Mouse (Mus musculus): ENCODE measurements around the gene Srprb.
"Not testable (repeated sequence)": the region's sequence is repeated elsewhere in the genome, so short reads cannot be mapped to it uniquely, and the experiment has no call there.

Gene Srprb

GRCm38 (mm10) chr9:103208802-103209423, 7.0 kb upstream of the Srprb start:
- no peak for DNase-seq

DNA sequence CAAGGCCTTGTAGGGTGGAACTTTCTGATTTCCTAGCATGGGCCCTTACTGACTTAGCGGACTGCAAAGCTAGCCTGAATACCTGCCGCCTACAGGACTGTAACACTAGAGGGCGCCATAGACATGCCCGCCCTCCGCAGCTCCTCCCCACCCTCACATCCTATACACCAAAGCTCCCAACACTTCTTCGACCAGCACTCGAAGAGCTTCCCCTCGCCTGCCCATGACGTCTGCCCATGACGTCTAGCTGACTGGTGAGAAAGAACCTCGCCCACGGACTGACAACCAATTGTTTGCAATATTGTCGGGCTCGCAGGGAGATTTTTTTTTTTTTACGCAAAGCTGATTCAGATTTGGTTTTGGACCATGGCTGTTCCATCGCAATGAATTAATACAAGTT, 5.9 kb upstream of the Srprb start:
- DNase-seq: peak; percentile 62

DNA sequence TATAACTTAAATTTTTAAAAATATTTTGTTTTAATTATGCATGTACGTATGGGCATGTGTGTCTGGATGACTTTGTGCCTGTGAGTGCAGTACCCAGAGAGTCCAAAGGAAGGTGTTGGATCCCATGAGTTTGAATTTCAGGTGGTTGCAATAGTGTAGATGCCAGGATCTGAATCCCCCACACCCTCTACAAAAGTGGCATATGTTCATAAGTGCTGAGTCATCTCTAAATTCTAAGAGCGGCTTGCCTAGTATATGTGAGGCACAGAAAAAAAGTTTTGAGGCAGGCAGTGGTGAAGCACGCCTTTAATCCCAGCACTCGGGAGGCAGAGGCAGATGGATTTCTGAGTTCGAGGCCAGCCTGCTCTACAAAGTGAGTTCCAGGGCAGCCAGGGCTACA, 3.8 kb upstream of the Srprb start:
- no peak for DNase-seq

DNA sequence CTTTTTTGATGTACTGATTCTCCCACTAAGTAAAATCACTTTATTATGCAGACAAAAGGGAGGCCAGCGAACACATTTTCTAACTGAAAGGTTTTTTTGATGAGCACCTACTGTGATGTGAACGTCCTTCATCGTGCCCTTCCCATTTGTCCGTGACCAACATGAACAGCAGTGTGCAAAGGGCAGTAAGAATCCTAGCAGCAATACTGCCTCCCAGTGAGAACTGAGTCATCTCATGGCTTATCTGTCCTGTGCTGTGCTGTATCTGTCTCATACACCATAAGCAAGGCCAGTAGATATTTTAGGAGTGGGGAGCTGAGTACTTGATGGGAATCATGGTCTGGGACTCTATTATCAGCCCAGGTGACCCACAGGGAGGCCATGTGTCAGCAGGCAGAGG, 13.5 kb downstream of the Srprb start:
- DNase-seq: no peak

DNA sequence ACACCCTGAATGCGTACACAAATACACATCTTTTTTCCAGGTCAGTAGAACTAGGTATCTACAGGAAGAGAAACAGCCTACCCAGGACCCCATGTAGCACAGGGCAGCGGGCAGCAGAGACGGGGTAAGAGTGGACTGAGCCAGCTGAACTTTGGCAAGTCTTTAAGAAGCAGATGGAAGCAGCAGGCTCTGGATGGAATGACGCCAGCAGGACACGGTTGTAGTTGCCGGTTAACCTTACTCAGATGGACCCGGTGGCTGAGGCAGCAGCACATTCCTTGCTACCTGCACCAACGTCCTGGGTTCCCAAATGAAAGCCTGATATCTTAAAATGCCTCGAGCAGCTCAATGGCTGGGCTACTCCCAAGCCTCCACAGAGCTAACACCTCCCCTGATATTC, 15.2 kb downstream of the Srprb start:
- peak; percentile 73 for DNase-seq

- DNase-seq: peak; percentile 38
Measured at GRCm38 (mm10) chr9:103185946-103186345, 16.0 kb downstream of the Srprb start.

DNA sequence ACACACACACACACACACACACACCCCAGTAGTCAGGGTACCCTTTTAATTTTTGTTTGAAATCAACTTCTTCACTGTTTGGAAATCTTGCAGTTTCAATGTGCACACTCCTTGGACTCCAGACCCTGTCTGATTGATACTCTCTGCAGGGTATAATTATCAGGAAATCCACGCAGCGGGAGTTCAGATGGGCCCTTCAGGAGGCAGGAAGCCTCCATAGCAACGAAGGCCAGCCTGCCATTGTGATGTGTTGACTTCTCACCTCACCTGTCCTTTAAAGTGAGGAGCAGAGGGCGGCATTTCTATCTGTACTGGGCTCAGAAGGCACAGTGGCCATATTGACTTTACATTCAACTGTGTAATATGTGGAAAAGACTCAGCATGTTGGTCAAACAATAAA, 17.1 kb downstream of the Srprb start:
- DNase-seq: no peak

DNA sequence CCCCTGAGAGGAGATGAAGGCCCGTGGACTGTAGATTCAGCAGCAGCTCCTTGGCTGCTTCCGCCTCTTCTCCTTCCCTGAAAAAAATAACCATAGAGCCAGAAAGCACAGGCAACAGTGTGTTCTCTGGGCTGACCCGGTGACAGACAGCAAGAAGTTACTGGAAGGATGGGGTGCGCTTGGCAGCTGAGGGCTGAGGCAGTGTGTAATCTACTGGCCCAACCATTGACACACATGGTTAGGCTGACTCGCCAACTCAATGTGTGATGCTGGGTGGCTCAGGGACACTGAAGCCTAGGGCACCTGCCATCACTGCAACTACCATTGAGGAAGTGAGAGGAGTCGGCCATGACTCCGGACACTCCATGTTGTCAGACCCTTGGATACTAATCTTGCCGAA, 20.1 kb downstream of the Srprb start:
- DNase-seq: no peak

GRCm38 (mm10) chr9:103180807-103181565, 21.0 kb downstream of the Srprb start:
- DNase-seq: no peak

GRCm38 (mm10) chr9:103180303-103180702, 21.6 kb downstream of the Srprb start:
- DNase-seq: peak; percentile 44

DNA sequence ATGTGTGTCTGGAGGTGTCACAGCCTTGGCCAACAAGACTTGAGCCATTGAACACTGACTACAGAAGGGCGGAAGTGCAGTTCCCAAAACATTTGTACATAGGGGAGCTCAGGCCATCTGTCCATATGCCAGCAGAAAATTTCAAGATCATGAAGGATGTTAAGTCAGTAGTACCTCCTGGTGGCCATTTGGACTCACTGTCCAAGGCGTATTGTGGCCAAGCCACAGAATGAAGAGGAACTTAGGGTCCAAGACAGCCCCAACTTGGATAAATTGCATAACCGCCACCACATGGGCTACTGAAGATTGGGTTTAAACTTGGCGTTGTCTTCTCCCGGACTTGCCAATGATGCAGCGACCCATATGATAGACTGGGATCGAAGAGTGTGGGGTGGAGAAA, 26.2 kb downstream of the Srprb start:
- DNase-seq: no peak

GRCm38 (mm10) chr9:103174771-103175519, 27.0 kb downstream of the Srprb start:
- DNase-seq: no peak

- DNase-seq: no peak
Measured at GRCm38 (mm10) chr9:103168771-103169170, 33.2 kb downstream of the Srprb start.

- DNase-seq: no peak
Measured at GRCm38 (mm10) chr9:103168046-103168445, 33.9 kb downstream of the Srprb start.

DNA sequence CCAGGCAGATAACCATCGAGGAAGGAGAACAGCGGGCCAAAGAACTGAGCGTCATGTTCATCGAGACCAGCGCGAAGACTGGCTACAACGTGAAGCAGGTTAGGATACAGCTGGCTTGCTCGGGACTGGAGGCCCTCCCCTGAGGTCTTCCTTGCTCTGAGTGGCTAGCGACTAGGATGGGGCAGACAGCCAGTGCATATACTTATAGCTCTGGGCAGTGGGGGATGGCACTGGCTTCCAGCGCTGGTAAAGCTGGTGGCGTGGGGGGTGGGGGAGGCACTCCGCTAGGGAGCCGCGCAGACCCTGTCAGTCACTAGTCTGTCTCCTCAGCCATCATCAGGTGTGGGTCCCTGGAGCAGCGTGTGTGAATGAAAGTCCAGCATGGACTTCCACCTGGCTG, 38.1 kb downstream of the Srprb start:
- DNase-seq: no peak

DNA sequence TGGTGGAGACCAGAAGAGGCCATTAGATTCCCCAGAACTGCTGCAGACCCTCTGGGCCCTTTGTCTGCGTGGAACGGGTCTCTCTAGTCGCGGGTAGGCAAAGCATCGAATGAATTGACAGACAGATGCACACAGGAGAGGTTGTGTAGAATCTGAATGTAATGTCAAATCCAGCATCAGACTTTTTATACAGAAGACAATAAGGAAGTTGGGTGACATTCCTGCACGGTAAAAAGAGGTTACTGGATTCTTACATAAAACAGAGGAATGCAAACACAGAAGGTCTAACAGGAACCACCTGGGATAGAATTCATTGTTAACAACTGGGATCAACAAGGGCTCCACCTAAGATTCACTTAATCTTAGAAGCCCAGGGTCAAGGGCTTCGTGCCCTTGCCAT, 46.8 kb downstream of the Srprb start:
- not testable (repeated sequence) for DNase-seq

DNA sequence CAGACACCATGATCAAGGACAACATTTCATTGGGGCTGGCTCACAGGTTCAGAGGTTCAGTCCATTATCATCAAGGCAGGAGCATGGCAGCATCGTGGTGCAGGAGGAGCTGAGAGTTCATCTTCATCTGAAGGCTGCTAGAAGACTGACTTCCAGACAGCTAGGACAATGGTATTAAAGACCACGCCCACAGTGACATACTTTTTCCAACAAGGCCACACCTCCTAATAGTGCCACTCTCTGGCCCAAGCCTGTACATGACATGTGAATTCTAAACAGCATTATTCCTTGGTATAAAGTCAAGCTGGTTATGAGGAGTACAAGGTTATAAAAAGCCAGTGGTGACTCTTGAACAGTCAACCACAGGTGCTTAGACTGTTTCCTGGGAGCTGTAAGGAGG, 47.4 kb downstream of the Srprb start:
- DNase-seq: no peak

- DNase-seq: no peak
Measured at GRCm38 (mm10) chr9:103153286-103153685, 48.7 kb downstream of the Srprb start.

GRCm38 (mm10) chr9:103149074-103149799, 52.7 kb downstream of the Srprb start:
- DNase-seq: no peak

DNA sequence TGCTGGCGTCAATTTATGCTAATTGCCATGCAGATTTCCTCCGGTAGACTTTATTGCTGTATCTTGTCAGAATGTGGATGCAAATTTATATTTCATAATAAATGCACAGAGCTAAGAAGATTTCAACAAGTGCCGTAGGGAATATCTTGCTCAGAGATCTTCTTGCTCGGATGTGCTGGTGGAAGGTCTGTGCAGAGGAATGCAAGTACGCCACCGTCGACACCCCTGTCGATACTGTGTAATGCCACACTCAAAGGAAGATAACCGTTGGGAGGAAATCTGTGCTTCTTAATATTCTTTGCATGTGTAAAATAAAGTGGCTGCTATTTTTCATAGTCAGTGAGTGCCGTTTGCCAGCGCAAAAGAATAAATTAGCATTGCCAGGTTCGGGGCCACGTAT, 54.8 kb downstream of the Srprb start:
- no peak for DNase-seq

DNA sequence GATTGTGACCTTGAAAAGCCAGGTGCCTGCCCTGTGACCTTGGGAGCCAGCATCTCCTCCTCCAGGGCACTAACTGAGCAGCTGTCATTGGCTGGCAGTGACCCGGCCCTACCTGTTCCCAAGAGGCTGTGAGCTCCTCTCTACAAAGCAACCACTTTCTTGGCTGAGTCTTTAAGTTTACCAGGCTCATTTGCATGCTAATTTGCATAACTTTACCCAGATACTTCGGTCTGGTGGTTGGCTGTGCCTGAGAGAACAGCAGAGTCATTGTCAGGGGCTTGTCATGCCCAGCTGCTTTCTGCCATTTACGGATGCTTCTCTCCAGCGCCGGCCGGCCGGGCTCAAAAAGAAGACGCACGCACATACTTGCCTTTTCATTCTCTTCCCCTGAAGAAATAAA, 55.2 kb downstream of the Srprb start:
- no peak for DNase-seq

DNA sequence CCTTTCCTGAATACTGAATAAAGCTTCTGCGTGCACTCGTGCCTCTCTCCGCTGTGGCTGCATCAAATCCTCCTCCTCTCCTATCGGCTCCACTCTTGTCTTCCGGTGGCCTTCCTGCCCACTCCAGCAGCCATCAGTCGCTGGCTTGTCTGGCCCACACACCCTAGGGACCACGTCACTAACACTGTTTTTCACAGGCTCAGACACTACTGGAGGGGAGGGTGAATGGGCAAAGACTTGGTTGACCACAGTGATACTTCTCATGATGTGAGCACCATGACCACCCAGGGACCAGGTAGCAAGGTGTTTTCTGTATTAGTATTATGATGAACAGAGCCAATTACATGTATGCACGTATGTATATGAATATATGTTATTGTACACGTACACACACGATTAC, 55.7 kb downstream of the Srprb start:
- DNase-seq: no peak

DNA sequence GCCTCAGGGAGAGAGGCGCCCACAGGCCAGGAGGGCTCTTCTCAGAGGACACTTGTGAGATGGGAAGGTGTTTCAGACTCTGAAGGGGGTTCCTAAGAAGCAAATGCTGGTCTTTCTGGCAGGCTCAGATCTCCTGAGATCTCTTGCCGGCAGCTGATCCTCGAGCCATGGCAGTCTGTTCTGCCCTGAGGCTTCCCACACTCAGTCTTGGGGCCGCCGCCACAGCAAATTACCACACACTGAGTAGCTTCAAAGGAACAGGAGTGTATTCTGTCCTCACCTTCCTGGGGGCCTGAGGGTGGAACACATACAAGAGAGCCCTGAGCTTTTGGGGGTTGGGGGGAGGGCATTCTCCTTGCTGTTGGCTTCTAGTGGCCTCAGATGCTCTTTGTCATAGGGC, 56.6 kb downstream of the Srprb start:
- DNase-seq: no peak

Data from cerebellum, adult 8-10 months (tissue).